Mouse (Mus musculus): ENCODE data around the gene Slc39a8. TPM values are rescaled to one million over a fixed set of nuclear protein-coding genes. Genes with fewer than 3 reads are reported as not detected.

Slc39a8 gene
- polyA plus RNA-seq, 1 experiment from 2014 or later = 9.0 TPM

GRCm38 (mm10) chr3:135824436-135824835 is 643 bp upstream of the Slc39a8 start:
- DNase-seq (ENCODE audit: low spot score) (no peak), ATAC-seq (ENCODE audit: insufficient number of reproducible peaks, low FRiP score, low TSS enrichment, low read depth) (no peak)
- Histone ChIP-seq H3K27ac (replicated peaks; ENCODE audit: low read depth, low read length) (no peak overlapping the region), H3K4me3 (ENCODE audit: low read depth, low read length) (no peak overlapping the region), H3K4me2 (ENCODE audit: low read depth, severe bottlenecking) (no peak overlapping the region), H3K9me3 (ENCODE audit: control insufficient read depth, low read length) (no peaks in the 10 kb centered on the region), H3K27me3 (ENCODE audit: control insufficient read depth, insufficient read depth, low read length) (0 out of 2 replicates have a peak, but pooled peaks cover 2% of the 10 kb centered on the region), H3K4me1 (ENCODE audit: control insufficient read depth, insufficient read depth, low read length) (peaks cover 3% of the 10 kb centered on the region; the same call in 1 of the 2 replicates), H3K36me3 (ENCODE audit: control insufficient read depth, insufficient read depth, low read length) (no peaks in the 10 kb centered on the region), H3K9ac (ENCODE audit: low read length) (no peak overlapping the region)
- 59% methylated on average over 3 of the region's 4 CpGs for WGBS

GRCm38 (mm10) chr3:135825754-135826683 is 940 bp downstream of the Slc39a8 start:
- ATAC-seq (ENCODE audit: insufficient number of reproducible peaks, low FRiP score, low TSS enrichment, low read depth) (peak; percentile 77), DNase-seq (ENCODE audit: low spot score) (peak; percentile 74)
- Histone ChIP-seq H3K9ac (ENCODE audit: low read length) (peak overlapping the region; percentile 71), H3K9me3 (ENCODE audit: control insufficient read depth, low read length) (no peaks in the 10 kb centered on the region), H3K27ac (replicated peaks; ENCODE audit: low read depth, low read length) (no peak overlapping the region), H3K4me1 (ENCODE audit: control insufficient read depth, insufficient read depth, low read length) (peaks cover 3% of the 10 kb centered on the region; the same call in 1 of the 2 replicates), H3K27me3 (ENCODE audit: control insufficient read depth, insufficient read depth, low read length) (0 out of 2 replicates have a peak, but pooled peaks cover 2% of the 10 kb centered on the region), H3K4me2 (ENCODE audit: low read depth, severe bottlenecking) (peak overlapping the region; percentile 98), H3K4me3 (ENCODE audit: low read depth, low read length) (peak overlapping the region; percentile 55), H3K36me3 (ENCODE audit: control insufficient read depth, insufficient read depth, low read length) (no peaks in the 10 kb centered on the region)
- WGBS = under 1% methylated on average over 57 of the region's 57 CpGs

- DNase-seq (ENCODE audit: low spot score) (no peak), ATAC-seq (ENCODE audit: insufficient number of reproducible peaks, low FRiP score, low TSS enrichment, low read depth) (no peak)
- Histone ChIP-seq H3K9me3 (ENCODE audit: control insufficient read depth, low read length) (no peaks in the 10 kb centered on the region), H3K4me3 (ENCODE audit: low read depth, low read length) (peak overlapping the region; percentile 55), H3K36me3 (ENCODE audit: control insufficient read depth, insufficient read depth, low read length) (no peaks in the 10 kb centered on the region), H3K27ac (replicated peaks; ENCODE audit: low read depth, low read length) (no peak overlapping the region), H3K4me2 (ENCODE audit: low read depth, severe bottlenecking) (peak overlapping the region; percentile 98), H3K9ac (ENCODE audit: low read length) (peak overlapping the region; percentile 71), H3K27me3 (ENCODE audit: control insufficient read depth, insufficient read depth, low read length) (0 out of 2 replicates have a peak, but pooled peaks cover 2% of the 10 kb centered on the region), H3K4me1 (ENCODE audit: control insufficient read depth, insufficient read depth, low read length) (peaks cover 3% of the 10 kb centered on the region; the same call in 1 of the 2 replicates)
- WGBS = 23% methylated on average over 12 of the region's 12 CpGs
Measured at GRCm38 (mm10) chr3:135826684-135827249, 1.7 kb downstream of the Slc39a8 start.

- H3K4me3 ChIP-seq (ENCODE audit: low read depth, low read length) = no peak overlapping the region
- no peak for DNase-seq (ENCODE audit: low spot score)
- H3K4me1 ChIP-seq (ENCODE audit: control insufficient read depth, insufficient read depth, low read length) = peaks cover 3% of the 10 kb centered on the region; the same call in 1 of the 2 replicates
- no peaks in the 10 kb centered on the region for H3K36me3 ChIP-seq (ENCODE audit: control insufficient read depth, insufficient read depth, low read length)
- H3K27ac ChIP-seq (replicated peaks; ENCODE audit: low read depth, low read length) = no peak overlapping the region
- no peak overlapping the region for H3K9ac ChIP-seq (ENCODE audit: low read length)
- 57% methylated on average over 1 of the region's 1 CpGs for WGBS
- 0 out of 2 replicates have a peak, but pooled peaks cover 2% of the 10 kb centered on the region for H3K27me3 ChIP-seq (ENCODE audit: control insufficient read depth, insufficient read depth, low read length)
- no peak overlapping the region for H3K4me2 ChIP-seq (ENCODE audit: low read depth, severe bottlenecking)
- no peak for ATAC-seq (ENCODE audit: insufficient number of reproducible peaks, low FRiP score, low TSS enrichment, low read depth)
- H3K9me3 ChIP-seq (ENCODE audit: control insufficient read depth, low read length) = no peaks in the 10 kb centered on the region
Measured at GRCm38 (mm10) chr3:135828000-135828399, 2.9 kb downstream of the Slc39a8 start.

GRCm38 (mm10) chr3:135832496-135832895 is 7.4 kb downstream of the Slc39a8 start:
- Histone ChIP-seq H3K4me3 (ENCODE audit: low read depth, low read length) (no peak overlapping the region), H3K9ac (ENCODE audit: low read length) (no peak overlapping the region), H3K36me3 (ENCODE audit: control insufficient read depth, insufficient read depth, low read length) (no peaks in the 10 kb centered on the region), H3K4me1 (ENCODE audit: control insufficient read depth, insufficient read depth, low read length) (no peaks in the 10 kb centered on the region), H3K27me3 (ENCODE audit: control insufficient read depth, insufficient read depth, low read length) (no peaks in the 10 kb centered on the region), H3K9me3 (ENCODE audit: control insufficient read depth, low read length) (no peaks in the 10 kb centered on the region), H3K27ac (replicated peaks; ENCODE audit: low read depth, low read length) (no peak overlapping the region), H3K4me2 (ENCODE audit: low read depth, severe bottlenecking) (no peak overlapping the region)
- no peak for ATAC-seq (ENCODE audit: insufficient number of reproducible peaks, low FRiP score, low TSS enrichment, low read depth)
- DNase-seq (ENCODE audit: low spot score) = no peak
- WGBS = 89% methylated on average over 2 of the region's 2 CpGs

- Histone ChIP-seq H3K36me3 (ENCODE audit: control insufficient read depth, insufficient read depth, low read length) (no peaks in the 10 kb centered on the region), H3K27ac (replicated peaks; ENCODE audit: low read depth, low read length) (no peak overlapping the region), H3K4me1 (ENCODE audit: control insufficient read depth, insufficient read depth, low read length) (no peaks in the 10 kb centered on the region), H3K4me2 (ENCODE audit: low read depth, severe bottlenecking) (no peak overlapping the region), H3K9ac (ENCODE audit: low read length) (no peak overlapping the region), H3K27me3 (ENCODE audit: control insufficient read depth, insufficient read depth, low read length) (no peaks in the 10 kb centered on the region), H3K9me3 (ENCODE audit: control insufficient read depth, low read length) (no peaks in the 10 kb centered on the region), H3K4me3 (ENCODE audit: low read depth, low read length) (no peak overlapping the region)
- ATAC-seq (ENCODE audit: insufficient number of reproducible peaks, low FRiP score, low TSS enrichment, low read depth) = no peak
- 79% methylated on average over 4 of the region's 4 CpGs for whole genome bisulfite sequencing
- no peak for DNase-seq (ENCODE audit: low spot score)
Measured at GRCm38 (mm10) chr3:135832907-135833306, 7.8 kb downstream of the Slc39a8 start.

- Histone ChIP-seq H3K4me2 (ENCODE audit: low read depth, severe bottlenecking) (no peak overlapping the region), H3K4me3 (ENCODE audit: low read depth, low read length) (no peak overlapping the region), H3K9ac (ENCODE audit: low read length) (no peak overlapping the region), H3K36me3 (ENCODE audit: control insufficient read depth, insufficient read depth, low read length) (no peaks in the 10 kb centered on the region), H3K9me3 (ENCODE audit: control insufficient read depth, low read length) (no peaks in the 10 kb centered on the region), H3K4me1 (ENCODE audit: control insufficient read depth, insufficient read depth, low read length) (no peaks in the 10 kb centered on the region), H3K27me3 (ENCODE audit: control insufficient read depth, insufficient read depth, low read length) (no peaks in the 10 kb centered on the region), H3K27ac (replicated peaks; ENCODE audit: low read depth, low read length) (no peak overlapping the region)
- 89% methylated on average over 3 of the region's 3 CpGs for WGBS
- no peak for ATAC-seq (ENCODE audit: insufficient number of reproducible peaks, low FRiP score, low TSS enrichment, low read depth)
- no peak for DNase-seq (ENCODE audit: low spot score)
Measured at GRCm38 (mm10) chr3:135834988-135835387, 9.9 kb downstream of the Slc39a8 start.

GRCm38 (mm10) chr3:135839535-135839934 is 14.5 kb downstream of the Slc39a8 start:
- no peak overlapping the region for H3K9ac ChIP-seq (ENCODE audit: low read length)
- WGBS = 89% methylated on average over 13 of the region's 13 CpGs
- H3K27me3 ChIP-seq (ENCODE audit: control insufficient read depth, insufficient read depth, low read length) = no peaks in the 10 kb centered on the region

More at GRCm38 (mm10) chr3:135839535-135839934, 14.5 kb downstream of the Slc39a8 start:
- no peak for ATAC-seq (ENCODE audit: insufficient number of reproducible peaks, low FRiP score, low TSS enrichment, low read depth)
- DNase-seq (ENCODE audit: low spot score) = no peak
- H3K9me3 ChIP-seq (ENCODE audit: control insufficient read depth, low read length) = no peaks in the 10 kb centered on the region
- H3K36me3 ChIP-seq (ENCODE audit: control insufficient read depth, insufficient read depth, low read length) = no peaks in the 10 kb centered on the region
- H3K4me2 ChIP-seq (ENCODE audit: low read depth, severe bottlenecking) = no peak overlapping the region
- no peak overlapping the region for H3K27ac ChIP-seq (replicated peaks; ENCODE audit: low read depth, low read length)
- H3K4me1 ChIP-seq (ENCODE audit: control insufficient read depth, insufficient read depth, low read length) = no peaks in the 10 kb centered on the region
- no peak overlapping the region for H3K4me3 ChIP-seq (ENCODE audit: low read depth, low read length)
